Mouse (Mus musculus): ENCODE data around the gene Slc30a7. TPM values are rescaled to one million over a fixed set of nuclear protein-coding genes. Genes with fewer than 3 reads are reported as not detected.

Slc30a7 gene
- polyA plus RNA-seq, 1 experiment: 3.7 TPM

- no peak overlapping the region for H3K4me3 ChIP-seq (replicated peaks; ENCODE audit: control insufficient read depth, low read depth, low read length)
- TF ChIP-seq POLR2A (IDR thresholded peaks at IDR 0.05; ENCODE audit: borderline replicate concordance, control insufficient read depth, low read depth, low read length): no peak
- no peak for TF ChIP-seq CTCF (IDR thresholded peaks at IDR 0.05; ENCODE audit: control insufficient read depth, insufficient read depth, low read length)
- WGBS: 92% methylated on average over 8 of the region's 8 CpGs
- H3K4me1 ChIP-seq (ENCODE audit: control insufficient read depth, insufficient read depth, low read length): no peaks in the 10 kb centered on the region
- H3K27ac ChIP-seq (ENCODE audit: control insufficient read depth, insufficient read depth, low read depth, low read length, poor library complexity): no peak overlapping the region
Measured at GRCm38 (mm10) chr3:115983217-115983616, 24.0 kb downstream of the Slc30a7 start.

- WGBS: 2% methylated on average over 1 of the region's 1 CpGs
- Histone ChIP-seq H3K4me3 (replicated peaks; ENCODE audit: control insufficient read depth, low read depth, low read length) (no peak overlapping the region), H3K4me1 (ENCODE audit: control insufficient read depth, insufficient read depth, low read length) (no peaks in the 10 kb centered on the region), H3K27ac (ENCODE audit: control insufficient read depth, insufficient read depth, low read depth, low read length, poor library complexity) (no peak overlapping the region)
- TF ChIP-seq CTCF (IDR thresholded peaks at IDR 0.05; ENCODE audit: control insufficient read depth, insufficient read depth, low read length): no peak
- no peak for TF ChIP-seq POLR2A (IDR thresholded peaks at IDR 0.05; ENCODE audit: borderline replicate concordance, control insufficient read depth, low read depth, low read length)
Measured at GRCm38 (mm10) chr3:115979000-115979399, 28.2 kb downstream of the Slc30a7 start.

GRCm38 (mm10) chr3:115974995-115975394 lies 32.2 kb downstream of the Slc30a7 start:
- TF ChIP-seq CTCF (IDR thresholded peaks at IDR 0.05; ENCODE audit: control insufficient read depth, insufficient read depth, low read length) (no peak), POLR2A (IDR thresholded peaks at IDR 0.05; ENCODE audit: borderline replicate concordance, control insufficient read depth, low read depth, low read length) (no peak)
- WGBS: 89% methylated on average over 10 of the region's 10 CpGs
- no peaks in the 10 kb centered on the region; the same call in 1 of the 2 replicates for H3K4me1 ChIP-seq (ENCODE audit: control insufficient read depth, insufficient read depth, low read length)

GRCm38 (mm10) chr3:115974228-115974627 lies 33.0 kb downstream of the Slc30a7 start:
- WGBS: 80% methylated on average over 6 of the region's 6 CpGs
- no peak overlapping the region for H3K27ac ChIP-seq (ENCODE audit: control insufficient read depth, insufficient read depth, low read depth, low read length, poor library complexity)
- H3K4me3 ChIP-seq (replicated peaks; ENCODE audit: control insufficient read depth, low read depth, low read length): no peak overlapping the region
- H3K4me1 ChIP-seq (ENCODE audit: control insufficient read depth, insufficient read depth, low read length): no peaks in the 10 kb centered on the region; the same call in 1 of the 2 replicates
- TF ChIP-seq POLR2A (IDR thresholded peaks at IDR 0.05; ENCODE audit: borderline replicate concordance, control insufficient read depth, low read depth, low read length) (no peak), CTCF (IDR thresholded peaks at IDR 0.05; ENCODE audit: control insufficient read depth, insufficient read depth, low read length) (no peak)

More at GRCm38 (mm10) chr3:115974995-115975394, 32.2 kb downstream of the Slc30a7 start:
- Histone ChIP-seq H3K27ac (ENCODE audit: control insufficient read depth, insufficient read depth, low read depth, low read length, poor library complexity) (no peak overlapping the region), H3K4me3 (replicated peaks; ENCODE audit: control insufficient read depth, low read depth, low read length) (no peak overlapping the region)

GRCm38 (mm10) chr3:115971891-115972646 lies 35.1 kb downstream of the Slc30a7 start:
- WGBS: 80% methylated on average over 14 of the region's 14 CpGs
- no peak overlapping the region for H3K27ac ChIP-seq (ENCODE audit: control insufficient read depth, insufficient read depth, low read depth, low read length, poor library complexity)
- H3K4me1 ChIP-seq (ENCODE audit: control insufficient read depth, insufficient read depth, low read length): no peaks in the 10 kb centered on the region; the same call in 1 of the 2 replicates
- TF ChIP-seq CTCF (IDR thresholded peaks at IDR 0.05; ENCODE audit: control insufficient read depth, insufficient read depth, low read length) (no peak), POLR2A (IDR thresholded peaks at IDR 0.05; ENCODE audit: borderline replicate concordance, control insufficient read depth, low read depth, low read length) (no peak)
- H3K4me3 ChIP-seq (replicated peaks; ENCODE audit: control insufficient read depth, low read depth, low read length): no peak overlapping the region

- TF ChIP-seq CTCF (IDR thresholded peaks at IDR 0.05; ENCODE audit: control insufficient read depth, insufficient read depth, low read length) (no peak), POLR2A (IDR thresholded peaks at IDR 0.05; ENCODE audit: borderline replicate concordance, control insufficient read depth, low read depth, low read length) (no peak)
- H3K4me3 ChIP-seq (replicated peaks; ENCODE audit: control insufficient read depth, low read depth, low read length): no peak overlapping the region
- H3K4me1 ChIP-seq (ENCODE audit: control insufficient read depth, insufficient read depth, low read length): no peaks in the 10 kb centered on the region; the same call in 1 of the 2 replicates
- H3K27ac ChIP-seq (ENCODE audit: control insufficient read depth, insufficient read depth, low read depth, low read length, poor library complexity): no peak overlapping the region
- 90% methylated on average over 20 of the region's 20 CpGs for WGBS
Measured at GRCm38 (mm10) chr3:115971045-115971785, 36.0 kb downstream of the Slc30a7 start.

- WGBS: 86% methylated on average over 10 of the region's 10 CpGs
Measured at GRCm38 (mm10) chr3:115968745-115969530, 38.3 kb downstream of the Slc30a7 start.

More at GRCm38 (mm10) chr3:115968745-115969530, 38.3 kb downstream of the Slc30a7 start:
- TF ChIP-seq POLR2A (IDR thresholded peaks at IDR 0.05; ENCODE audit: borderline replicate concordance, control insufficient read depth, low read depth, low read length) (no peak), CTCF (IDR thresholded peaks at IDR 0.05; ENCODE audit: control insufficient read depth, insufficient read depth, low read length) (no peak)
- Histone ChIP-seq H3K27ac (ENCODE audit: control insufficient read depth, insufficient read depth, low read depth, low read length, poor library complexity) (no peak overlapping the region), H3K4me1 (ENCODE audit: control insufficient read depth, insufficient read depth, low read length) (no peaks in the 10 kb centered on the region; the same call in 1 of the 2 replicates), H3K4me3 (replicated peaks; ENCODE audit: control insufficient read depth, low read depth, low read length) (no peak overlapping the region)
